9 mouse cellular contexts compared by ENCODE assay signal in the genomic region with DNA sequence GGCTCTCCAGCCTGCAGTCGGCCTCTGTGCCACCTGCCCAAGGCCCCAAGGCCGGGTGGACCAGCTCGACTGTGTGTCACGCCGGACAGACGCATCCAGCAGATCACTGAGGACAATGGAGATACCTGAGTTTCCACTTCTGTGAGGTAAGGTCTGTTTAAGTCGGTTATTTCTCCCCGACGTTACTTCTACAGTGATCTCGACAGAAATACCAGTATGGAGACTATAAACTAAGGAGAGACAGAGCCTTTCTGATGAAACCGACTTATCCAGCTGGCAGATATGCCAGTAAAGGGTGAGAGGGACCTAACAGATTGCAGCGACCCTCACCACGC.
A peak's percentile ranks its signal among the peaks of the same experiment; 100 is the strongest.
DNase-seq lines count a peak whose midpoint lies in the region; ATAC-seq and TF ChIP-seq lines count a peak whose summit lies in the region.
"Had no signal": no experiment of that assay in that cellular context is flagged by ENCODE, and none has a peak within 500 bp of the region (broad histone marks: within the 10 kb centered on the region; RNA-seq: fewer than 3 reads in every experiment).

No protein-coding gene starts in this region.

- no peak for TF ChIP-seq POLR2A in thymus, adult 2 months (IDR thresholded peaks at IDR 0.05; ENCODE audit: control insufficient read depth, extremely low read depth, insufficient read depth, low read length, poor library complexity)

- no peak for TF ChIP-seq CTCF in thymus, adult 2 months (IDR thresholded peaks at IDR 0.05; ENCODE audit: borderline replicate concordance, control insufficient read depth, extremely low read depth, insufficient read depth, low read length, poor library complexity)

- 0 out of 2 replicates have a peak, but pooled peaks cover 3% of the 10 kb centered on the region for H3K27me3 ChIP-seq in heart, embryonic 14.5 days (ENCODE audit: control insufficient read depth, insufficient read depth, low read length)
- H3K27me3 ChIP-seq in embryonic facial prominence, embryonic 10.5 days (replicated peaks; ENCODE audit: low read depth, poor library complexity, severe bottlenecking): peaks cover 15% of the 10 kb centered on the region
- H3K27me3 ChIP-seq in hindbrain, embryonic 15.5 days: peaks cover 9% of the 10 kb centered on the region; the same call in 1 of the 2 replicates
- no peaks in the 10 kb centered on the region for H3K27me3 ChIP-seq in midbrain, embryonic 11.5 days (ENCODE audit: control insufficient read depth, insufficient read depth, low read length)
- H3K27me3 ChIP-seq in thymus, adult 2 months (ENCODE audit: control insufficient read depth, insufficient read depth, low read length): peaks cover 4% of the 10 kb centered on the region; the same call in 1 of the 2 replicates

- peak overlapping the region; percentile 73 for H3K9ac ChIP-seq in heart, embryonic 14.5 days (ENCODE audit: low read length)
- H3K9ac ChIP-seq in hindbrain, embryonic 15.5 days: peak overlapping the region; percentile 10; the same call in 1 of the 2 replicates
- no peak overlapping the region; the same call in 1 of the 2 replicates for H3K9ac ChIP-seq in midbrain, embryonic 11.5 days (ENCODE audit: low read length)

- peaks cover 19 to 32% of the 10 kb centered on the region in 2 experiments for H3K4me1 ChIP-seq in heart, embryonic 14.5 days (ENCODE audit: control insufficient read depth in 2 of 2, insufficient read depth in 2 of 2, low read length in 2 of 2)
- H3K4me1 ChIP-seq in embryonic facial prominence, embryonic 10.5 days: peaks cover 80% of the 10 kb centered on the region
- peaks cover 30% of the 10 kb centered on the region for H3K4me1 ChIP-seq in hindbrain, embryonic 15.5 days (replicated peaks)
- H3K4me1 ChIP-seq in midbrain, embryonic 11.5 days (ENCODE audit: control insufficient read depth, insufficient read depth, low read length): peaks cover 37% of the 10 kb centered on the region
- no peaks in the 10 kb centered on the region for H3K4me1 ChIP-seq in thymus, adult 2 months (replicated peaks; ENCODE audit: control insufficient read depth, insufficient read depth, low read length)
- H3K4me1 ChIP-seq: megakaryocyte, embryonic 14.5 days had no signal

- no peak for DNase-seq in heart, postnatal 36 days
- no peak for DNase-seq in embryonic facial prominence, embryonic 10.5 days (ENCODE audit: low spot score)
- peak; percentile 91 for DNase-seq in midbrain, embryonic 11.5 days (ENCODE audit: low spot score, missing footprints)
- DNase-seq in retina, postnatal 1 day: no peak
- DNase-seq in thymus, adult 2 months: no peak
- no peak for DNase-seq in left cerebral cortex, adult 9 months (ENCODE audit: low spot score in 2 of 2)

- H3K9me3 ChIP-seq in heart, embryonic 14.5 days (ENCODE audit: control insufficient read depth, low read length): no peaks in the 10 kb centered on the region
- no peaks in the 10 kb centered on the region for H3K9me3 ChIP-seq in embryonic facial prominence, embryonic 10.5 days
- no peaks in the 10 kb centered on the region for H3K9me3 ChIP-seq in hindbrain, embryonic 15.5 days
- no peaks in the 10 kb centered on the region for H3K9me3 ChIP-seq in midbrain, embryonic 11.5 days (ENCODE audit: control insufficient read depth, low read length)
- H3K9me3 ChIP-seq: megakaryocyte, embryonic 14.5 days had no signal

- H3K4me2 ChIP-seq in heart, embryonic 14.5 days (ENCODE audit: low read length): peak overlapping the region; percentile 73
- H3K4me2 ChIP-seq in hindbrain, embryonic 15.5 days: peak overlapping the region; percentile 55
- H3K4me2 ChIP-seq in midbrain, embryonic 11.5 days: peak overlapping the region; percentile 49

- H3K27ac ChIP-seq in heart, embryonic 14.5 days (replicated peaks in 1 of 2; ENCODE audit: control insufficient read depth in 1 of 2, insufficient read depth in 1 of 2, low read depth in 2 of 2, low read length in 2 of 2): peak overlapping the region; percentile 68 to 87
- H3K27ac ChIP-seq in embryonic facial prominence, embryonic 10.5 days (replicated peaks): peak overlapping the region; percentile 80
- no peak overlapping the region for H3K27ac ChIP-seq in hindbrain, embryonic 15.5 days (replicated peaks)
- H3K27ac ChIP-seq in midbrain, embryonic 11.5 days (ENCODE audit: low read depth, low read length): no peak overlapping the region
- no peak overlapping the region for H3K27ac ChIP-seq in thymus, adult 2 months (ENCODE audit: control insufficient read depth, insufficient read depth, low read length)

- H3K36me3 ChIP-seq in heart, embryonic 14.5 days (ENCODE audit: control insufficient read depth, insufficient read depth, low read length): no peaks in the 10 kb centered on the region
- H3K36me3 ChIP-seq in embryonic facial prominence, embryonic 10.5 days (replicated peaks): no peaks in the 10 kb centered on the region
- H3K36me3 ChIP-seq in hindbrain, embryonic 15.5 days: no peaks in the 10 kb centered on the region
- H3K36me3 ChIP-seq in midbrain, embryonic 11.5 days (ENCODE audit: control insufficient read depth, insufficient read depth, low read length): no peaks in the 10 kb centered on the region
- H3K36me3 ChIP-seq in thymus, adult 2 months (ENCODE audit: control insufficient read depth, insufficient read depth, low read length): no peaks in the 10 kb centered on the region

- ATAC-seq in heart, embryonic 14.5 days (ENCODE audit: insufficient number of reproducible peaks, insufficient read depth, low FRiP score, low read depth): no peak
- no peak; the same call in 1 of the 2 replicates for ATAC-seq in hindbrain, embryonic 15.5 days (ENCODE audit: low FRiP score, low read depth)
- ATAC-seq in midbrain, embryonic 11.5 days (ENCODE audit: low FRiP score): no peak

- H3K4me3 ChIP-seq in heart, embryonic 14.5 days (ENCODE audit: control insufficient read depth in 1 of 2, insufficient read depth in 1 of 2, low read depth in 1 of 2, low read length in 2 of 2): peak overlapping the region; percentile 47 to 50
- peak overlapping the region; percentile 50 for H3K4me3 ChIP-seq in embryonic facial prominence, embryonic 10.5 days
- H3K4me3 ChIP-seq in hindbrain, embryonic 15.5 days: peak overlapping the region; percentile 30
- peak overlapping the region; percentile 22; the same call in 1 of the 2 replicates for H3K4me3 ChIP-seq in midbrain, embryonic 11.5 days (ENCODE audit: low read depth, low read length)
- no peak overlapping the region for H3K4me3 ChIP-seq in thymus, adult 2 months (ENCODE audit: control insufficient read depth, insufficient read depth, low read length)
- H3K4me3 ChIP-seq: megakaryocyte, embryonic 14.5 days had no signal

- 13% methylated on average over 13 of the region's 13 CpGs for WGBS in heart, embryonic 14.5 days
- WGBS in embryonic facial prominence, embryonic 10.5 days: 15% methylated on average over 13 of the region's 13 CpGs
- 19% methylated on average over 13 of the region's 13 CpGs for WGBS in hindbrain, embryonic 15.5 days
- WGBS in midbrain, embryonic 11.5 days: 13% methylated on average over 13 of the region's 13 CpGs
- WGBS in thymus, adult 2 months: 60% methylated on average over 13 of the region's 13 CpGs

- intact Hi-C loops in heart, postnatal 36 days (cut with DNase I): no loop called here

Comparison
In these comparisons a context has a peak if more than half of its experiments do, and no peak if none do; other contexts are left out.
1. H3K27ac ChIP-seq: peak in heart, embryonic 14.5 days (2 of 2) and embryonic facial prominence, embryonic 10.5 days (single experiment); none in hindbrain, embryonic 15.5 days (single experiment), midbrain, embryonic 11.5 days (single experiment) and thymus, adult 2 months (single experiment).
2. Peak in every context shown above with its lines, with median percentiles within 50 percentile points of each other: H3K4me2 ChIP-seq.